8 mouse cellular contexts compared by ENCODE assay signal in the genomic region with DNA sequence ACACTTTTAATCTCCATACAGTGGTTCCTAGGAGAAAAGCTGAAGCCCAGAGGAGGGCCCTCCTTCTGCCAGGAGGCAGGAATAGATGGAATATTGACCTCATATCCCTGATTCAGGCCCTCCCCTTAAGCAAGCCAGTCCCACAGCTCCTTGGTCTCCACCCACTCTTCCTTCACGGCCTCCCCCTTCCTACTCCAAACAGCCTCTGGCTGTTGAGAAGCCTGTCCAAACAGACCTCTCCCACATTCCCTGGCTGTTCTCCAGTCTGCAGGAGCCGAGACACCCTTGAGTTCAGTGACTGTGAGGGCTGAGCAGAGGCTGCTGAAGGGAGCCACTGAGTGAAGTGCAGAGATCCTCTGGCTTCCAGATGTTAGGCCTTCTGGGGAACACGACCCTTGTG. TPM values are rescaled to one million over a fixed set of nuclear protein-coding genes. Genes with fewer than 3 reads are reported as not detected.
DNase-seq lines count a peak whose midpoint lies in the region; ATAC-seq and TF ChIP-seq lines count a peak whose summit lies in the region.

A gene (plus strand): TSS at position 194 of the 400 bp plus-strand sequence.

- H3K27ac ChIP-seq in spleen, adult 2 months (ENCODE audit: insufficient read depth, low read length) = peak within 1 kb of the TSS; percentile 61
- peak within 1 kb of the TSS; percentile 81 for H3K27ac ChIP-seq in kidney, embryonic 15.5 days

- no peaks in the 10 kb centered on the region for H3K4me1 ChIP-seq in spleen, adult 2 months (ENCODE audit: control insufficient read depth, insufficient read depth, insufficient read length)
- H3K4me1 ChIP-seq in kidney, embryonic 15.5 days = peaks cover 50% of the 10 kb centered on the region

- no peak within 1 kb of the TSS for H3K9ac ChIP-seq in kidney, embryonic 15.5 days

- H3K4me3 ChIP-seq in spleen, adult 2 months (ENCODE audit: extremely low read depth, insufficient read depth, insufficient read length) = no peak within 1 kb of the TSS
- no peak within 1 kb of the TSS for H3K4me3 ChIP-seq in kidney, embryonic 15.5 days (replicated peaks)

- no peak for TF ChIP-seq CTCF in spleen, adult 2 months (IDR thresholded peaks at IDR 0.05; ENCODE audit: extremely low read depth, insufficient read depth, insufficient read length, insufficient replicate concordance)

- ATAC-seq in kidney, embryonic 15.5 days (replicated peaks; ENCODE audit: low FRiP score) = peak; percentile 73
- no peak for ATAC-seq in activated CD4-positive, CD25-positive, alpha-beta regulatory T cell, adult 4 months
- ATAC-seq in megakaryocyte-erythroid progenitor cell, adult 5-6 weeks (replicated peaks; ENCODE audit: low FRiP score, low TSS enrichment, poor library complexity, severe bottlenecking) = no peak

- H3K9me3 ChIP-seq in kidney, embryonic 15.5 days (replicated peaks) = no peaks in the 10 kb centered on the region

- no peaks in the 10 kb centered on the region for H3K36me3 ChIP-seq in spleen, adult 2 months (ENCODE audit: control insufficient read depth, insufficient read depth, low read length)
- H3K36me3 ChIP-seq in kidney, embryonic 15.5 days = no peaks in the 10 kb centered on the region

- no peaks in the 10 kb centered on the region for H3K27me3 ChIP-seq in spleen, adult 2 months (ENCODE audit: control insufficient read depth, insufficient read depth, low read length)
- H3K27me3 ChIP-seq in kidney, embryonic 15.5 days = no peaks in the 10 kb centered on the region; the same call in 1 of the 2 replicates

- TF ChIP-seq POLR2A in spleen, adult 2 months (IDR thresholded peaks at IDR 0.05; ENCODE audit: low read depth, low read length) = no peak

- WGBS in spleen, adult 2 months = 68% methylated on average over 3 of the region's 3 CpGs
- 35% methylated on average over 3 of the region's 3 CpGs for WGBS in kidney, embryonic 15.5 days

- H3K4me2 ChIP-seq in kidney, embryonic 15.5 days = no peak within 1 kb of the TSS

- DNase-seq in spleen, adult 2 months (ENCODE audit: low read depth in 1 of 2, low spot score in 2 of 2) = no peak
- DNase-seq in spleen, postnatal 4 days (ENCODE audit: low spot score in 2 of 2) = no peak
- DNase-seq in heart, adult 11 months = peak; percentile 100
- DNase-seq in lung, postnatal 36 days = peak; percentile 97
- no peak for DNase-seq in thymus, postnatal 36 days

RNA-seq across cellular contexts. Expression of the gene that starts here (rescaled TPM):
- polyA plus RNA-seq in spleen, adult 2 months (2012; rRNA removed) = 0.69 and 0.79 TPM in 2 replicates
- 0.77 and 1.0 TPM in 2 replicates for polyA plus RNA-seq in kidney, embryonic 15.5 days (2015; fragmentation: Nextera tagmentation; extraction: Ambion mirVana)
- not detected for polyA plus RNA-seq in activated CD4-positive, CD25-positive, alpha-beta regulatory T cell, adult 4 months (2017; shearing (Covaris generic))
- not detected in 2 replicates for total RNA-seq in megakaryocyte-erythroid progenitor cell, adult 5-6 weeks (2014; fragmentation: Nextera tagmentation)
- not detected in 2 replicates for total RNA-seq in megakaryocyte-erythroid progenitor cell, adult 5-6 weeks (2017)

Comparison
In these comparisons a context has a peak if more than half of its experiments do, and no peak if none do; other contexts are left out.
1. DNase-seq: peak in heart, adult 11 months (single experiment) and lung, postnatal 36 days (single experiment); none in spleen, adult 2 months (0 of 2), spleen, postnatal 4 days (0 of 2) and thymus, postnatal 36 days (0 of 2).